ENCODE assay signal across 22 mouse cellular contexts in the genomic region with DNA sequence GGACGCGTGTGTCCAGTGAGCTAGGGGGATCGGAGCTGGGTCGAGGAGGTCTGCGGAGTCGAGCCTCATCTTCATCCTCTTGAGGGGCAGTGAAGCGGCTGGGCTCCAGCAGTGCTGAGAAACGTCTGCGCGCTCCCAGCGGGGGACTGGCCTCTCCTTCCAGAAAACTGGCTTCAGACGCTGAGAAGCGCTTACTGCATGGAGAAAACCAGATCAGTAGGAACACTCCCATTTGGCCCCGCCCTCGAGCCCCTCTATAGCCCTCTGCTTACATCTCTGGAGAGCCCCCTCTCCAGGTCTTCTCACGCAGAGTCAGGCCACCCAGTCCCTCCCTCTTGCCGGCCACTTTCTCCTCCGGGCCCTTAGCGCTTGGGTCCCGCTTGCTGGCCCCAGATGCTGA. TPM values are rescaled to one million over a fixed set of nuclear protein-coding genes. Genes with fewer than 3 reads are reported as not detected.
"Had no signal": no experiment of that assay in that cellular context is flagged by ENCODE, and none has a peak within 500 bp of the region (broad histone marks: within the 10 kb centered on the region; RNA-seq: fewer than 3 reads in every experiment).

No protein-coding gene starts in this region.

- H3K9ac ChIP-seq: kidney, embryonic 15.5 days; limb, embryonic 15.5 days; liver, embryonic 14.5 days; lung, embryonic 15.5 days; neural tube, embryonic 12.5 days; neural tube, embryonic 15.5 days; stomach, embryonic 15.5 days had no signal

- H3K4me3 ChIP-seq: kidney, embryonic 15.5 days; limb, embryonic 15.5 days; lung, embryonic 15.5 days; megakaryocyte, embryonic 14.5 days; neural tube, embryonic 12.5 days; neural tube, embryonic 15.5 days; stomach, embryonic 15.5 days had no signal

- DNase-seq: kidney, adult 8-10 months; kidney, postnatal 10 days; kidney, postnatal 36 days; lung, adult 18-20 months; lung, postnatal 10 days; lung, postnatal 36 days; midbrain, embryonic 14.5 days; right cerebral cortex, adult 18-20 months; right cerebral cortex, postnatal 25 days; spleen, adult 18-20 months; thymus, postnatal 25 days had no signal

- H3K9me3 ChIP-seq: kidney, embryonic 15.5 days; limb, embryonic 15.5 days; lung, embryonic 15.5 days; megakaryocyte, embryonic 14.5 days; neural tube, embryonic 12.5 days; neural tube, embryonic 15.5 days had no signal

- H3K27ac ChIP-seq: kidney, embryonic 15.5 days; limb, embryonic 15.5 days; liver, embryonic 14.5 days; lung, embryonic 15.5 days; neural tube, embryonic 12.5 days; neural tube, embryonic 15.5 days; stomach, embryonic 15.5 days had no signal

- H3K36me3 ChIP-seq: kidney, embryonic 15.5 days; limb, embryonic 15.5 days; lung, embryonic 15.5 days; stomach, embryonic 15.5 days had no signal

RNA-seq across cellular contexts. Expression of a gene that starts 16.1 kb away (rescaled TPM):
- total RNA-seq: layer of hippocampus, postnatal 14 days; left cerebral cortex, adult 8-10 months; left cerebral cortex, postnatal 25 days had no signal

RNA-seq across cellular contexts. Expression of a gene that starts 29.0 kb away (rescaled TPM):
- polyA plus RNA-seq: liver, embryonic 14.5 days had no signal
